Mouse (Mus musculus) ovary, postnatal 14 days (tissue): ENCODE data around the gene Fnbp1l.

Source experiments
- DNase-seq: peaks from one replicate; pipeline ENCODE4 v3.0.0; 2022; ENCODE audit warnings: low spot score

Gene Fnbp1l

GRCm38 (mm10) chr3:122528477-122528876, 91.0 kb downstream of the Fnbp1l start:
- DNase-seq, result no peak

GRCm38 (mm10) chr3:122521294-122521693, 98.2 kb downstream of the Fnbp1l start:
- DNase-seq, result no peak

- DNase-seq, result no peak
Observed at GRCm38 (mm10) chr3:122520875-122521274, 98.6 kb downstream of the Fnbp1l start.

GRCm38 (mm10) chr3:122520365-122520764, 99.2 kb downstream of the Fnbp1l start:
- DNase-seq, result no peak

- no peak for DNase-seq
Observed at GRCm38 (mm10) chr3:122519082-122519481, 100.4 kb downstream of the Fnbp1l start.

- no peak for DNase-seq
Observed at GRCm38 (mm10) chr3:122518231-122518736, 101.2 kb downstream of the Fnbp1l start.

- DNase-seq, result no peak
Observed at GRCm38 (mm10) chr3:122517726-122518125, 101.8 kb downstream of the Fnbp1l start.

- no peak for DNase-seq
Observed at GRCm38 (mm10) chr3:122516327-122516695, 103.2 kb downstream of the Fnbp1l start.

- no peak for DNase-seq
Observed at GRCm38 (mm10) chr3:122515568-122516326, 103.8 kb downstream of the Fnbp1l start.

- no peak for DNase-seq
Observed at GRCm38 (mm10) chr3:122512725-122513375, 106.7 kb downstream of the Fnbp1l start.

GRCm38 (mm10) chr3:122511721-122512619, 107.5 kb downstream of the Fnbp1l start:
- DNase-seq, result no peak

GRCm38 (mm10) chr3:122510932-122511331, 108.6 kb downstream of the Fnbp1l start:
- no peak for DNase-seq

- no peak for DNase-seq
Observed at GRCm38 (mm10) chr3:122510240-122510750, 109.2 kb downstream of the Fnbp1l start.

GRCm38 (mm10) chr3:122509534-122510239, 109.8 kb downstream of the Fnbp1l start:
- peak; percentile 13 for DNase-seq

- peak; percentile 35 for DNase-seq
Observed at GRCm38 (mm10) chr3:122509084-122509483, 110.4 kb downstream of the Fnbp1l start.

GRCm38 (mm10) chr3:122507826-122508225, 111.7 kb downstream of the Fnbp1l start:
- DNase-seq, result no peak

- no peak for DNase-seq
Observed at GRCm38 (mm10) chr3:122506343-122506916, 113.1 kb downstream of the Fnbp1l start.

- no peak for DNase-seq
Observed at GRCm38 (mm10) chr3:122500929-122501328, 118.6 kb downstream of the Fnbp1l start.

- no peak for DNase-seq
Observed at GRCm38 (mm10) chr3:122499647-122500046, 119.9 kb downstream of the Fnbp1l start.

- no peak for DNase-seq
Observed at GRCm38 (mm10) chr3:122498528-122498927, 121.0 kb downstream of the Fnbp1l start.

- DNase-seq, result no peak
Observed at GRCm38 (mm10) chr3:122497871-122498270, 121.6 kb downstream of the Fnbp1l start.
